Mouse (Mus musculus) spleen, adult 2 months (tissue): Measurements from ENCODE around the gene Fam120c.

Source experiments
- CTCF ChIP-seq: fragments of 200-500 bp; IDR thresholded peaks from 2 replicates; pipeline ENCODE4 v1.5.1; 2011; ENCODE audit warnings: mild to moderate bottlenecking, inconsistent platforms; ENCODE audit not compliant: insufficient read depth, insufficient read length, insufficient replicate concordance; ENCODE audit errors: extremely low read depth
- POLR2A ChIP-seq: fragments of 200-500 bp; IDR thresholded peaks from 2 replicates; pipeline ENCODE4 v1.6.1; 2011; ENCODE audit warnings: low read depth, low read length, inconsistent platforms

DNA sequence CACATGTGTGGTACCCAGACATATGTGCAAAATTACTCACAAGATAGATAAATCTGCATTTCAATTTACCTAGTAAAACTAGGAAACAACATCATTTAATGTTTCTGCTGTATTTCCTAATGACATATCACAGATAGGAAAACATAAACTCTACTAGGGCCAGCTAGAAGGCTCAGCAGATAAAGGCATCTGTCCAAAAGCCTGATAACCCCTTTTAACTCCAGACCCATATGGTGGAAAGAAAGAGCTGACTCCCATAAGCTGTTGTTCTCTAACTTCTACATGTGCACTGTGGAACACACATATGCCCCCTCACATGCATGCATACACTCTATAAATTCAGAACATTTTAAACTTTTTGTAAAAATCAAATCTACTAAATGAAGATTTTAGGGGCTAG, 99.7 kb downstream of the Fam120c start:
- no peak for TF ChIP-seq POLR2A
- no peak for TF ChIP-seq CTCF
